Comparison of ENCODE assay signal across 26 mouse cellular contexts in genomic region chr13:5550354-5550753, GRCm38 (mm10).
A peak's percentile ranks its signal among the peaks of the same experiment; 100 is the strongest.
DNase-seq lines count a peak whose midpoint lies in the region; ATAC-seq and TF ChIP-seq lines count a peak whose summit lies in the region.
"Had no signal": no experiment of that assay in that cellular context is flagged by ENCODE, and none has a peak within 500 bp of the region (broad histone marks: within the 10 kb centered on the region; RNA-seq: fewer than 3 reads in every experiment).

No protein-coding gene starts in this region.

- TF ChIP-seq POLR2A in ES-Bruce4 (IDR thresholded peaks at IDR 0.05; ENCODE audit: insufficient read depth, low read length) = no peak
- TF ChIP-seq POLR2A in small intestine, adult 2 months (IDR thresholded peaks at IDR 0.05; ENCODE audit: low read depth, low read length) = no peak

- peak; percentile 62; the same call in 1 of the 2 replicates for ATAC-seq in stomach, embryonic 16.5 days (ENCODE audit: insufficient read depth, low FRiP score)
- ATAC-seq in midbrain, embryonic 14.5 days (ENCODE audit: low FRiP score, low TSS enrichment) = no peak
- ATAC-seq: activated CD4-positive, CD25-positive, alpha-beta regulatory T cell, adult 4 months; forebrain, embryonic 16.5 days had no signal

- no peak overlapping the region for H3K9ac ChIP-seq in ES-Bruce4 (ENCODE audit: low read depth, poor library complexity, severe bottlenecking)
- H3K9ac ChIP-seq in stomach, embryonic 16.5 days (ENCODE audit: low read length) = no peak overlapping the region
- no peak overlapping the region for H3K9ac ChIP-seq in midbrain, embryonic 14.5 days (replicated peaks; ENCODE audit: low read length)
- H3K9ac ChIP-seq: embryonic facial prominence, embryonic 13.5 days; forebrain, embryonic 13.5 days; hindbrain, embryonic 12.5 days; hindbrain, embryonic 15.5 days had no signal

- DNase-seq in R1 (ENCODE audit: low read depth, low spot score) = peak; percentile 93
- DNase-seq in retina, postnatal 1 day = no peak
- no peak for DNase-seq in testis, postnatal 10 days (ENCODE audit: low spot score)
- DNase-seq in left cerebral cortex, adult 11 months (ENCODE audit: low spot score) = no peak
- no peak for DNase-seq in midbrain, embryonic 14.5 days
- DNase-seq: adrenal gland, adult 8-10 months; adrenal gland, postnatal 25 days; cerebellum, adult 11-12 months; cerebellum, adult 8-10 months; cerebellum, postnatal 10 days; cerebellum, postnatal 36 days; embryo, embryonic 11 days; gastrocnemius, postnatal 10 days; gastrocnemius, postnatal 36 days had no signal

- no peak overlapping the region for H3K4me2 ChIP-seq in stomach, embryonic 16.5 days (ENCODE audit: low read depth, low read length)
- H3K4me2 ChIP-seq in midbrain, embryonic 14.5 days (ENCODE audit: low read length) = no peak overlapping the region
- H3K4me2 ChIP-seq: embryonic facial prominence, embryonic 13.5 days; forebrain, embryonic 13.5 days; heart, embryonic 11.5 days; hindbrain, embryonic 12.5 days; hindbrain, embryonic 15.5 days had no signal

- H3K27me3 ChIP-seq in ES-Bruce4 (ENCODE audit: control insufficient read depth, insufficient read depth, low read length, poor library complexity, severe bottlenecking) = no peaks in the 10 kb centered on the region
- H3K27me3 ChIP-seq in small intestine, adult 2 months (ENCODE audit: control insufficient read depth, insufficient read depth, low read length) = no peaks in the 10 kb centered on the region
- H3K27me3 ChIP-seq in stomach, embryonic 16.5 days (ENCODE audit: control insufficient read depth, insufficient read depth, low read length) = no peaks in the 10 kb centered on the region
- no peaks in the 10 kb centered on the region for H3K27me3 ChIP-seq in midbrain, embryonic 14.5 days (ENCODE audit: control insufficient read depth, insufficient read depth, low read length)
- H3K27me3 ChIP-seq: embryonic facial prominence, embryonic 13.5 days; forebrain, embryonic 13.5 days; hindbrain, embryonic 12.5 days; hindbrain, embryonic 15.5 days had no signal

- no peaks in the 10 kb centered on the region for H3K36me3 ChIP-seq in ES-Bruce4 (ENCODE audit: control insufficient read depth, insufficient read depth, low read length, poor library complexity, severe bottlenecking)
- no peaks in the 10 kb centered on the region for H3K36me3 ChIP-seq in small intestine, adult 2 months (ENCODE audit: control insufficient read depth, insufficient read depth, low read length)
- H3K36me3 ChIP-seq in stomach, embryonic 16.5 days (ENCODE audit: control insufficient read depth, insufficient read depth, low read length) = no peaks in the 10 kb centered on the region
- H3K36me3 ChIP-seq in midbrain, embryonic 14.5 days (ENCODE audit: control insufficient read depth, insufficient read depth, low read length) = no peaks in the 10 kb centered on the region
- H3K36me3 ChIP-seq: embryonic facial prominence, embryonic 10.5 days; embryonic facial prominence, embryonic 13.5 days; forebrain, embryonic 10.5 days; hindbrain, embryonic 12.5 days; hindbrain, embryonic 15.5 days had no signal

- 63% methylated on average over 3 of the region's 3 CpGs for WGBS in small intestine, adult 2 months
- WGBS in stomach, embryonic 16.5 days = 62% methylated on average over 3 of the region's 3 CpGs
- 98% methylated on average over 3 of the region's 3 CpGs for WGBS in midbrain, embryonic 14.5 days

- H3K27ac ChIP-seq in ES-Bruce4 (ENCODE audit: insufficient read depth, low read length) = peak overlapping the region; percentile 93
- H3K27ac ChIP-seq in small intestine, adult 2 months (ENCODE audit: insufficient read depth, low read depth, low read length) = peak overlapping the region; percentile 92
- peak overlapping the region; percentile 59 for H3K27ac ChIP-seq in stomach, embryonic 16.5 days (ENCODE audit: low read length)
- H3K27ac ChIP-seq in midbrain, embryonic 14.5 days (replicated peaks; ENCODE audit: low read depth, low read length) = no peak overlapping the region
- H3K27ac ChIP-seq: embryonic facial prominence, embryonic 10.5 days; embryonic facial prominence, embryonic 13.5 days; forebrain, embryonic 10.5 days; forebrain, embryonic 13.5 days; hindbrain, embryonic 12.5 days; hindbrain, embryonic 15.5 days had no signal

- no peak for TF ChIP-seq CTCF in ES-Bruce4 (IDR thresholded peaks at IDR 0.05; ENCODE audit: low read depth, low read length)
- no peak for TF ChIP-seq CTCF in small intestine, adult 2 months (IDR thresholded peaks at IDR 0.05; ENCODE audit: extremely low read depth, insufficient read length, insufficient replicate concordance, low read depth, low read length)

- H3K4me3 ChIP-seq in ES-Bruce4 (ENCODE audit: low read depth, low read length) = no peak overlapping the region
- no peak overlapping the region for H3K4me3 ChIP-seq in small intestine, adult 2 months (ENCODE audit: low read depth, low read length)
- H3K4me3 ChIP-seq in stomach, embryonic 16.5 days (replicated peaks; ENCODE audit: low read length) = no peak overlapping the region
- no peak overlapping the region for H3K4me3 ChIP-seq in midbrain, embryonic 14.5 days (replicated peaks; ENCODE audit: low read depth, low read length)
- H3K4me3 ChIP-seq: embryonic facial prominence, embryonic 10.5 days; embryonic facial prominence, embryonic 13.5 days; forebrain, embryonic 10.5 days; forebrain, embryonic 13.5 days; hindbrain, embryonic 12.5 days; hindbrain, embryonic 15.5 days had no signal

- no peak for TF ChIP-seq EP300 in ES-Bruce4 (IDR thresholded peaks at IDR 0.05; ENCODE audit: insufficient read depth, low read depth, low read length)

- H3K4me1 ChIP-seq in ES-Bruce4 (ENCODE audit: control insufficient read depth, insufficient read depth, low read length) = peaks cover 6% of the 10 kb centered on the region
- peaks cover 16% of the 10 kb centered on the region for H3K4me1 ChIP-seq in small intestine, adult 2 months (ENCODE audit: control insufficient read depth, insufficient read depth, insufficient read length, low read length)
- H3K4me1 ChIP-seq in stomach, embryonic 16.5 days (ENCODE audit: control insufficient read depth, insufficient read depth, low read length) = no peaks in the 10 kb centered on the region
- no peaks in the 10 kb centered on the region for H3K4me1 ChIP-seq in midbrain, embryonic 14.5 days (ENCODE audit: control insufficient read depth, insufficient read depth, low read length)
- H3K4me1 ChIP-seq: embryonic facial prominence, embryonic 10.5 days; embryonic facial prominence, embryonic 13.5 days; forebrain, embryonic 10.5 days; forebrain, embryonic 13.5 days; hindbrain, embryonic 12.5 days; hindbrain, embryonic 15.5 days had no signal

- no peaks in the 10 kb centered on the region for H3K9me3 ChIP-seq in ES-Bruce4 (replicated peaks; ENCODE audit: control insufficient read depth, insufficient read depth, low read length, poor library complexity, severe bottlenecking)
- no peaks in the 10 kb centered on the region for H3K9me3 ChIP-seq in stomach, embryonic 16.5 days (replicated peaks; ENCODE audit: control insufficient read depth, low read length)
- H3K9me3 ChIP-seq in midbrain, embryonic 14.5 days (ENCODE audit: control insufficient read depth, low read length) = no peaks in the 10 kb centered on the region
- H3K9me3 ChIP-seq: embryonic facial prominence, embryonic 10.5 days; embryonic facial prominence, embryonic 13.5 days; forebrain, embryonic 10.5 days; forebrain, embryonic 13.5 days; hindbrain, embryonic 12.5 days; hindbrain, embryonic 15.5 days had no signal
